Mouse (Mus musculus) kidney, adult 11 months (tissue): ENCODE results near the gene Stau1.
"Not testable (repeated sequence)": the region's sequence is repeated elsewhere in the genome, so short reads cannot be mapped to it uniquely, and the experiment has no call there.

Experiments
- DNase-seq: peaks from one replicate; pipeline ENCODE4 v3.0.0; 2022

Stau1 gene

DNA sequence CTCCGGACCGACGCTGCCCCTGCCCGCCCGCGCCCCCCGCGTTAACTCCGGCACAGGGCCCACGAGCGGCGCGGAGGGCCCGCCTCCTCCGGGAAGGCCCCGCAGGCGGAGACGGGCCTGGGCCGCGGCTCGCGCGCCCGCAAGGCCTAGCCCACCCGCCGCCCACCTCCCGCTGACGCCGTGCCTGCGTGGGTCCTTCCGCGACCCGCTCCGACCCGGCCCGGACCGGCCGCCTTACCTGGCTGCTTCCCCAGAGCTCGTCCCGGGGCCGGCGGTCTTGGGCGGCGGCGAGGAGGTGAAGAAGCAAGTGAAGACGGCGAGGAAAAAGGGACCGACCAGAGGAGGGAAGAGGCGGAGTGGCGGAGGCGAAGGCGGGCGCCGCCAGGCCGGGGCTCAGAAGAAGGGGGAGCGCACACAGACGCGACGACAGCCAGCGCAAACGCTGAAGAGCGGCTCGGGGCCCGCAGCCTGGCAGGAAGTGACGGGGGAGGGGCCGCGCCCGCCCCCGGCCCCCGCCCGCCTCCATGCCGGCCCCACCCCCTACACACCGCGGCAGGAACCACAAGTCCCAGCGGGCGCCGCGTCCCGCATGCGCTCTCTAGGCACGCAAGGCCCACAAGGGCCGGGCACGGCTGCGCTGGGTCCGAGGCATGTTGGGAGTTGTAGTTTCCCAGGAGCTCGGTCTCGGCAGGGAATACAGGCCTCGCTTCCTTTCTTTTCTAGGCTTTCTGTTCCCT lies at the start of gene Stau1:
Gene Stau1, minus strand, starts transcription at position 504 of the 737 bp plus-strand sequence.
- DNase-seq, result peak; percentile 96

DNA sequence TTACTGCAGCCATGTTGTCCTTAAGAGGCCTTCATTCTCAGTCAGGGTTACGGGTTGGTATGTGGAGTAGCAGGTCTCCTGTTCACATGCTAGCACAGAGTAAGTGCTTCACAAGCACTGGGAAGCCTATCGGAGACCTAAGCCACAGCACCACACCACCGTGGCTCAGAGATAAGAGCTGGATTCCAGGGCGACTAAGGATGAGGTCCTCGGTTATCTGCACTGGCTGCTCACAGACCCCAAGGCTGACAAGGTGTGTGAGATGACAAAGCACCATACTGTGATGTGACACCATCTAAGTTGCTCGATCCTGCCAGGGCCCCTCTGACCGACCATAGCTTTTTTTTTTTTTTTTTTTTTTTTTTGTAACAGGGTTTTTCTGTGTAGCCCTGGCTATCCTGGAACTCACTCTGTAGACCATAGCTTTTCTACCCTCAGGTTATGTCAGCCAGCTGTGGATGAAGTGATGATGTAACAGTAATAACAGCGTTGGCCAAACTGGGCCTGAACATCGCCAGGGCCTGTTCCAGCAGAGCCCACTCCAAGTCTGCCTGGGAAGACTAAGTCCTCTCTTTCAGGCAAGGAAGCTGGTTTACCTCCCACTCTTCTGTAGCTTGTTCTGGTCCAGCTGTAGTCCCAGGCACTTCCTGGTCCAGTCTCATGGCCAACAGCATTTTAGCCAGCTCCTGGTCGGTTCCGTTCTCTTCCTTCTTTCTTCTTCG lies 47.5 kb upstream of the Stau1 start:
- DNase-seq, result no peak

- no peak for DNase-seq
Observed at GRCm38 (mm10) chr2:167039386-167039785, 43.3 kb upstream of the Stau1 start.

DNA sequence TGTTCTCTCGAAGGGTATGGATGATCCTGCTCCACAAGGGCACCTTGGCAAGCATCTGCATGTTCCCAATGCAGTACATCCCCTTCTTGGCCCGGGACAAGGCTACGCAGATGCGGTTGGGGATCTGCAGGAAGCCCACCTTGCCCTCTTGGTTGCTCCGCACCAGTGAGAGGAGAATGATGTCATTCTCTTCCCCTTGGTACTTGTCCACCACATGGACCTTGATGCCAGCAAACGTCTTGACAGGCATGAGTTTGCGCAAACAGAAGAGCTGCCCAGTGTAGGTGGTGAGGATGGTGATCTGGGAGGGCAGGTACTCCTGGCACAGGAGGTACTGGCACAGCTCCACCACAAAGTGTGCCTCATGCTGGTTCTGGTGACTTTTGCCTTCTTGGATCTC lies 42.6 kb upstream of the Stau1 start:
- no peak for DNase-seq

- DNase-seq, result no peak
Observed at GRCm38 (mm10) chr2:167038297-167038696, 42.2 kb upstream of the Stau1 start.

GRCm38 (mm10) chr2:167037710-167038109 lies 41.6 kb upstream of the Stau1 start:
- DNase-seq, result no peak

- DNase-seq, result no peak
Observed at GRCm38 (mm10) chr2:167030507-167030906, 34.4 kb upstream of the Stau1 start.

DNA sequence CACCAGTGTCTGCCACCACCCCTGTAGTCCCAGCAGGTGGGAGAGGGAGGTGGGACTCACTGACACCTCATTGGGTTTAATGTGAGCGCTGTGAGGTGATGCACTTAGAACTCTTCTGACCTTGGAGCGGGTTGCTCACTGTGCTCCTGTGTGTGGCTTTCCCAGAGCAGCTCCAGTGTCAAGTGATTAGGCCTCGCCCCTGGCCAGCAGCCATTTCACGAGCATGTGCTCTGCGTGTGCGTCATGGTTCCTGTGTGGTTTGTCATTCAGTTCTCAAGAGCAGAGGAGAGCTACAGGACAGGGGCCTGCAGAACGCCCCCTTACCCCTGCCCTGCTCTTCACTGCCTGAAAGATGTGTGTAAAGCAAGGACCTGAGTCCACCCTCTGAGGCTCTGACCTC lies 32.5 kb upstream of the Stau1 start:
- no peak for DNase-seq

DNA sequence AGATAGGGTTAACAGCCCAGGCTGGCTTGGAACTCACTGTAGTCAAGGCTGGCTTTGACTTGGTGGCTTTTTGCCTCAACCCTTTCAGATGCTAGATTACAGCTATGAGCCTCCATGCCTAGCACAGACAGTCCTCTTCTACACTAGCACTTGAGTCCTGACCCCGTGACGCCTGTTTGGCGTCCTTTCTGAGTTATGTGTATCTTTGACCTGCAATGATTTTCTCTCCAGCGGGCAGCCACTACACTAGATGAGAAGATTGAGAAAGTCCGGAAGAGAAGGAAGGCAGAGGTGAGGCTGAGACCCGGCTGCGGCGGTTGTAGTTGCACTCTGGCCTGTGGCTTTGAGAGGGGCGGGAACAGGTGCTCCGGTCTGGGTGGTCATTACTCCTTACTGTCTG lies 23.3 kb upstream of the Stau1 start:
- no peak for DNase-seq

DNA sequence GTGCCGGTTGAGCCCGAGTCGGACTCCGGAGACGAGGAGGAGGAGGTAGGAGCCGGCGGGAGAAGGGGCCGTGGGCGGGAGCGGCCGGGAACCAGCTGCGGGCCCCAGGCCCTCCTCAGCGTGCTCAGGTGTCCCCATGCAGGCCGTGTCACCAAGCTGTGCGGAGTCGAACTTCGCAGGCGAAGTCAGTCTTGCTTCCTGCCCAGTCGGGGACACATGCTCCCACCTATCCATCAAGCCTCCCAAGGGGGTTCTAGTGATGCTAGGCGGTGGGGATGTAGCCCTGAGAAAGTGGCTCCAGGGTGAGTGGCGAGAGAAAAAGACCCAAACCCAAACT lies 19.3 kb upstream of the Stau1 start:
- no peak for DNase-seq

- peak; percentile 84 for DNase-seq
Observed at GRCm38 (mm10) chr2:167014702-167015381, 18.7 kb upstream of the Stau1 start, which contains the start of gene Ddx27. TSS of gene Ddx27 (plus strand) at chr2:167015193.

GRCm38 (mm10) chr2:167010546-167010945 lies 14.4 kb upstream of the Stau1 start:
- no peak for DNase-seq

GRCm38 (mm10) chr2:167009483-167009882 lies 13.4 kb upstream of the Stau1 start:
- DNase-seq, result no peak

DNA sequence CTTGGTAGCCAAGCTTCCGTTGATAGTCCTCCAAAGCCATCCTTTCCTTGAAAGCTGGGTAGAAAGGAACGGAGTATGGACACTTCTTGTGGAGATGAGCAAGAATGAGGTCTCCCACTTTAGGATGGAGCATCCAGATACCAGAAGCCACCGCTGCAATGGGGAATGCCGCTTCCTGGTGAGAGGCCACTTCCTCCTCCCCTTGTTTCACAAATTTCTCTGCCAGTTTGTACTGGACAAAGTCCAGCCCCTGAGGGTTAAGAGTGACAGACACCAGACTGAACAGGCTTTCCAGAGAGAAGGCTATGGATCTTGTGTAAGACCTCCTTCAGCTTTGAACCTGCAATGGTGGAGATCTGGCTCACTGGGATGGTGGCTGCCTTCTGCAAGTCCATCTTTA lies 11.5 kb upstream of the Stau1 start:
- not testable (repeated sequence) for DNase-seq

- no peak for DNase-seq
Observed at GRCm38 (mm10) chr2:167007001-167007491, 10.9 kb upstream of the Stau1 start.

- DNase-seq, result no peak
Observed at GRCm38 (mm10) chr2:167006355-167006754, 10.3 kb upstream of the Stau1 start.

- DNase-seq, result peak; percentile 61
Observed at GRCm38 (mm10) chr2:167004099-167004854, 8.2 kb upstream of the Stau1 start.

DNA sequence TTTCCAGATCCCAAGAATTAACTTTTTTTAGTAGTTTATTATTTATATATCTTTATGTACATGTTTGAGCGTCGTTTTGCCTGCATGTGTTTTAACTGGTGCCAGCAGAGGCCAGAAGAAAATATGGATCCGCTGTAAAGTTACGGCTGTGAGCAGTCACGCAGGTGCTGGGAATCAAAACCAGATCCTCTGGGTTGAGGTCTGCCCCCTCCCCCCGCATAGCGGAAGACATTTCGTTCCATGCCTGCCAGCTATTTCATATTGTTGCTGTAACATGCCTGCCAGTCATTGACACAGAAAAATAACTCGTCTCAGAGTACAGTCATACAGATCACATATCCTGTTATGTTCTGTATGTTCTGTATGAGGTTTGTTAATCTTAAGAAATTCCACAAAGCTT lies 5.4 kb upstream of the Stau1 start:
- DNase-seq, result no peak

GRCm38 (mm10) chr2:166996533-166996894 lies 415 bp upstream of the Stau1 start:
- no peak for DNase-seq

- peak; percentile 25 for DNase-seq
Observed at GRCm38 (mm10) chr2:166995021-166995795, 891 bp downstream of the Stau1 start.

DNA sequence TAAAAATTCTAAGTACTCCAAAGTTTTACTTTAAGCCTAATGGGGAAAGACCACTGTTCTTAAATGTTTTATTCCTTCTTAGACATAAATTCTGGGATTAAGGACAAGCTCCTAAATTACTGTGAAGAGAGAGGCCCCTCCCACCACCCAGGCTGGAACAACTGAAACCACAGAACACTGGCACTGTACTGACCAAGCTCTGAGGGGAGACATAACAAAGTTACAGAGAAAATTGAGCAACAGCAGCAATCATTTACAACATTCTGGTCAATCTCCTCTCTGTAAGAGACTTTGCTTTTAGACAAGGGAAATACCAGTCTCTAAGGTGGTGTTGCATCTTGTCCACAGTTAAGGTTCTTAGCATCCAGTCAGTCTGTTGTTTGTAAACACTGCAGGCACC lies 4.2 kb downstream of the Stau1 start:
- no peak for DNase-seq

- no peak for DNase-seq
Observed at GRCm38 (mm10) chr2:166990861-166991260, 5.2 kb downstream of the Stau1 start.
